Mouse (Mus musculus) heart, postnatal 0 days (tissue): ENCODE measurements around the gene 4930507D05Rik. TPM values are rescaled to one million over a fixed set of nuclear protein-coding genes. Genes with fewer than 3 reads are reported as not detected.

Source experiments
- ATAC-seq: fragments of 200-750 bp; cut with Nextera tagmentation; 2 replicates; pipeline ENCODE4 v1.8.0; 2017; ENCODE audit warnings: low read depth, moderate number of reproducible peaks, moderate library complexity; ENCODE audit not compliant: insufficient read depth
- DNase-seq: peaks from one replicate; pipeline ENCODE4 v3.0.0-alpha.2; 2016; ENCODE audit warnings: low spot score
- H3K27ac ChIP-seq: fragments of 300-500 bp; sonication (generic); 2 replicates; pipeline ENCODE4 v1.5.1; 2014; ENCODE audit warnings: low read depth, mild to moderate bottlenecking
- H3K27me3 ChIP-seq: fragments of 300-500 bp; sonication (generic); 2 replicates; pipeline ENCODE4 v1.6.1; 2014; ENCODE audit warnings: low read length, mixed read lengths; ENCODE audit not compliant: control insufficient read depth, insufficient read depth
- H3K36me3 ChIP-seq: fragments of 300-500 bp; sonication (generic); replicated peaks from 2 replicates; pipeline ENCODE4 v1.6.1; 2014; ENCODE audit warnings: low read length, mixed read lengths; ENCODE audit not compliant: control insufficient read depth, insufficient read depth
- H3K4me1 ChIP-seq: fragments of 300-500 bp; sonication (generic); 2 replicates; pipeline ENCODE4 v1.6.1; 2014; ENCODE audit warnings: antibody characterized with exemption; ENCODE audit not compliant: control insufficient read depth, insufficient read depth
- H3K4me2 ChIP-seq: fragments of 300-500 bp; sonication (generic); 2 replicates; pipeline ENCODE4 v1.6.1; 2014; ENCODE audit warnings: low read depth, mild to moderate bottlenecking, low read length, moderate library complexity
- H3K4me3 ChIP-seq: fragments of 300-500 bp; sonication (generic); 2 replicates; pipeline ENCODE4 v1.5.1; 2014; ENCODE audit warnings: low read depth, low read length
- H3K9ac ChIP-seq: fragments of 300-500 bp; sonication (generic); replicated peaks from 2 replicates; pipeline ENCODE4 v1.6.1; 2014; ENCODE audit warnings: low read depth, low read length, mixed read lengths
- H3K9me3 ChIP-seq: fragments of 300-500 bp; sonication (generic); replicated peaks from 2 replicates; pipeline ENCODE4 v1.6.1; 2016; ENCODE audit warnings: low read length; ENCODE audit not compliant: control insufficient read depth
- CTCF ChIP-seq: IDR thresholded peaks from 2 replicates; pipeline ENCODE4 v1.5.1; 2016; ENCODE audit warnings: antibody characterized with exemption, control low read depth, low read depth
- EP300 ChIP-seq: IDR thresholded peaks from 2 replicates; pipeline ENCODE4 v1.6.1; 2016; ENCODE audit warnings: antibody characterized with exemption, low read depth
- WGBS: fragments of 180-500 bp; shearing (Covaris S2); extraction: QIAGEN DNeasy Blood & Tissue Kit; methylation state at CpG from one replicate; pipeline ENCODE4 v1.1.7; 2014; 5-methylcytosine and 5-hydroxymethylcytosine counted together
- polyA plus RNA-seq: library from polyadenylated mRNA; unstranded; fragments of >200 nt; fragmentation: Nextera tagmentation; extraction: Ambion mirVana; gene quantifications from 2 replicates; pipeline ENCODE4 v1.2.1, GENCODE M21; 2015
- total RNA-seq: library from RNA; depleted of rRNA; stranded (reverse); fragments of >200 nt; gene quantifications from 2 replicates; pipeline ENCODE4 v1.2.3, GENCODE M21; 2014; ENCODE audit warnings: low replicate concordance

The 4930507D05Rik gene
- total and polyA plus RNA-seq, 2 experiments from 2014 or later = 0.36 to 3.2 TPM

DNA sequence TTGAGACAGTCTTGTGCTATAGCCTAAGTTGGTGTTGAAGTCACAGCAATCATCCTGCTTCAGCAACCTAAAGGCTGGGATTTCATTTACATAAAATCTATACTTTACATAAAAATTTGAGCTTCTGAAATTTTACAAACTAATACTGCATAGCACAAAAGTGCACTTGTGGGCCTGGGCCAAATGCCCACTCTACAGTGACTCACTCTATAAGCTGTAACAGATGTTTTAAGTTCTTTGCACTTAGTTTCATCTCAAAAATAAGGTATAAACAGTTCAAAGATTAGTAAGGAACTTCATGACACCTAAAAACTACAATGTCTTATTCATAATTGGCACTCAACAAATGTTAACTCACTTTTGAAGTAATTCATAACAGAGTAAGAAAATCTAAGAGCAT is 12.0 kb downstream of the 4930507D05Rik start:
- Histone ChIP-seq H3K9me3 (no peaks in the 10 kb centered on the region), H3K9ac (no peak overlapping the region), H3K4me2 (no peak overlapping the region), H3K4me3 (no peak overlapping the region), H3K4me1 (no peaks in the 10 kb centered on the region), H3K27ac (no peak overlapping the region), H3K27me3 (no peaks in the 10 kb centered on the region), H3K36me3 (peaks cover 58% of the 10 kb centered on the region)
- no peak for DNase-seq
- no peak for ATAC-seq
- TF ChIP-seq EP300 (no peak), CTCF (no peak)

DNA sequence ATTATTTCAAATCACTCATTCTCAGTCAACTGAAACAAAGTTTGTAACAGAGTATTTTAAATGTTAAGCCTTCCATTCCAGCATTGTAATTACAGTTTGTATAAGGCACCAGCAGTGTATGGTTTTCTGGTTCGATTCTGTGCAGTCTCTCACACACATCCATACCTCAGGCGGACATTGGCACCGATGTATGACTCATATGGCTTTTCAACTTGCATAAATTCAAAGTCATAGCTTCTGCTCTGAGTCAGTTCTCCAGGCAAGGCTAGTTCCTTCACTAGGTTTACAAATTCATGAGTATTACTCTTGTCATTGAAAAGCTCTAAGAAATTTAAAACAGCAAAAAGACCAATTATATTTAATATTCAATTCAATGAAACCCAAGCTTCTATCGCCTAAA is 20.4 kb downstream of the 4930507D05Rik start:
- no peak overlapping the region for H3K4me3 ChIP-seq
- DNase-seq (no peak), ATAC-seq (no peak)
- no peak overlapping the region for H3K27ac ChIP-seq
- H3K4me1 ChIP-seq = no peaks in the 10 kb centered on the region
- H3K4me2 ChIP-seq = no peak overlapping the region
- 81% methylated on average over 4 of the region's 4 CpGs for WGBS
- no peak for TF ChIP-seq EP300
- TF ChIP-seq CTCF = no peak
- H3K9me3 ChIP-seq = no peaks in the 10 kb centered on the region
- H3K36me3 ChIP-seq = peaks cover 7% of the 10 kb centered on the region
- no peak overlapping the region for H3K9ac ChIP-seq
- no peaks in the 10 kb centered on the region for H3K27me3 ChIP-seq

GRCm38 (mm10) chr10:62471105-62471504 is 21.8 kb downstream of the 4930507D05Rik start:
- no peak overlapping the region for H3K4me2 ChIP-seq
- no peak overlapping the region for H3K27ac ChIP-seq
- no peak overlapping the region for H3K4me3 ChIP-seq
- no peaks in the 10 kb centered on the region for H3K4me1 ChIP-seq
- no peaks in the 10 kb centered on the region for H3K9me3 ChIP-seq
- peaks cover 11% of the 10 kb centered on the region for H3K36me3 ChIP-seq
- TF ChIP-seq CTCF (no peak), EP300 (no peak)
- H3K9ac ChIP-seq = no peak overlapping the region
- no peaks in the 10 kb centered on the region for H3K27me3 ChIP-seq
- ATAC-seq (peak; percentile 51; the same call in 1 of the 2 replicates), DNase-seq (peak; percentile 47)
- 20% methylated on average over 5 of the region's 5 CpGs for WGBS

GRCm38 (mm10) chr10:62474944-62475343 is 25.7 kb downstream of the 4930507D05Rik start:
- Histone ChIP-seq H3K27ac (no peak overlapping the region), H3K4me1 (no peaks in the 10 kb centered on the region), H3K9me3 (no peaks in the 10 kb centered on the region), H3K9ac (no peak overlapping the region), H3K27me3 (no peaks in the 10 kb centered on the region), H3K4me3 (no peak overlapping the region), H3K4me2 (no peak overlapping the region), H3K36me3 (peaks cover 14% of the 10 kb centered on the region; the same call in 1 of the 2 replicates)
- DNase-seq (no peak), ATAC-seq (no peak)
- WGBS = 86% methylated on average over 10 of the region's 10 CpGs
- no peak for TF ChIP-seq EP300
- no peak for TF ChIP-seq CTCF

DNA sequence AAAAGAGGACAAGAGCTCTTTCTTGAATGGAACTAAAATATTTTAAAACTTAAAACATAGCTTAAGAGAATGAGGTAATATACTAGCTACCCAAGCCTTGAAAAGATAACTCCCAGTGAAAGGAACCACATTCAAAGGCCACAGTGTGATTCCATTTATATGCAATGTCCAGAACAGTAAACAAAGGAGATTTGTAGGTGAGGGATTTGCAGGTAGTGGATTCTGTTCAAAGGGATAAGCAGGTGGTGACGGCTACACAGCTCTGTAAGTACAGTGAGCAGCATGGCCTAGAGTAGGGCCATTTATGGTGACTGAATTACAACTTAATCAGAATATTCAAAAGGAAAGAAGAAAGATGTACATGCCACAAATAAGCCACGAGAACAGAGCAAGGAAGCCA is 27.7 kb downstream of the 4930507D05Rik start:
- Histone ChIP-seq H3K36me3 (peaks cover 14% of the 10 kb centered on the region; the same call in 1 of the 2 replicates), H3K9ac (no peak overlapping the region), H3K27me3 (no peaks in the 10 kb centered on the region), H3K4me3 (no peak overlapping the region), H3K4me2 (no peak overlapping the region), H3K27ac (no peak overlapping the region), H3K4me1 (no peaks in the 10 kb centered on the region), H3K9me3 (no peaks in the 10 kb centered on the region)
- no peak for TF ChIP-seq EP300
- no peak for TF ChIP-seq CTCF
- DNase-seq (no peak), ATAC-seq (no peak)
- WGBS = 61% methylated on average over 2 of the region's 2 CpGs

DNA sequence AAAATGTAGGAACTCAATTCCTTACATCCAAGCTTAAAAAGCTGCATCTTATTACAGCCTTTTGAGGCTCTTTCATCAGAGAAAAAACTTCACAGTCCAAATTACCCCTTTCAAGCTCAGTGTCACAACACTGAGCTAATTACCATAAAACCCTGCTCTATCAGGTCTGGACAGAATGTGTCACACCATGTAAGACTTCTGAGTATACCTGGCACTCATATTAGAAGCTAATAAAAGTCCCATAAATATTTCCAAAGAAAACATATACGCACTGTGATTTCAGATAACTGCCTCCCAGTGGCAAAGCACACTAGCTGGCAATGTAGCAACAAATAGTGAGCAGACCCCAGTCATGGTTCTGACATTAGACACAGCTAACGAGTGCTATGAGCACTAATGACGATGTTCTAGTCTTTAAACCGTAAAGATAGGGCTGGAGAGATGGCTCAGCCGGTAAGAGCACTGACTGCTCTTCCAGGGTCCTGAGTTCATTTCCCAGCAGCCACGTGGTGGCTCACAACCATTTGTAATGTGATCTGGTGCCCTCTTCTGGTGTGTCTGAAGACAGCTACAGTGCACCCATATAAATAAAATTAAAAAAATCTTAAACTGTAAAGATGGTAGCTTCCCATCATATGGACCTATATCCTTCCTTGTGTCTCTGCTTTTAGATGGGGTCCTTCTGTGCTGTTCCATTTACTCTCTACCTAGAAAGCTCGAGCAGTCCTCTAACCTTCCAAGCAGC is 32.0 kb downstream of the 4930507D05Rik start:
- no peak for DNase-seq
- Histone ChIP-seq H3K36me3 (peaks cover 8% of the 10 kb centered on the region; the same call in 1 of the 2 replicates), H3K27me3 (no peaks in the 10 kb centered on the region), H3K27ac (no peak overlapping the region), H3K4me3 (no peak overlapping the region), H3K4me2 (no peak overlapping the region), H3K4me1 (0 out of 2 replicates have a peak, but pooled peaks cover 5% of the 10 kb centered on the region), H3K9me3 (no peaks in the 10 kb centered on the region), H3K9ac (no peak overlapping the region)
- TF ChIP-seq CTCF (no peak), EP300 (no peak)
- ATAC-seq = no peak
- WGBS = 71% methylated on average over 7 of the region's 7 CpGs
